Mouse (Mus musculus): Measurements from ENCODE around the gene Greb1. TPM values are rescaled to one million over a fixed set of nuclear protein-coding genes. Genes with fewer than 3 reads are reported as not detected.

Greb1 gene
- total RNA-seq, 2 experiments from 2014 or later: 0.55 to 0.74 TPM

DNA sequence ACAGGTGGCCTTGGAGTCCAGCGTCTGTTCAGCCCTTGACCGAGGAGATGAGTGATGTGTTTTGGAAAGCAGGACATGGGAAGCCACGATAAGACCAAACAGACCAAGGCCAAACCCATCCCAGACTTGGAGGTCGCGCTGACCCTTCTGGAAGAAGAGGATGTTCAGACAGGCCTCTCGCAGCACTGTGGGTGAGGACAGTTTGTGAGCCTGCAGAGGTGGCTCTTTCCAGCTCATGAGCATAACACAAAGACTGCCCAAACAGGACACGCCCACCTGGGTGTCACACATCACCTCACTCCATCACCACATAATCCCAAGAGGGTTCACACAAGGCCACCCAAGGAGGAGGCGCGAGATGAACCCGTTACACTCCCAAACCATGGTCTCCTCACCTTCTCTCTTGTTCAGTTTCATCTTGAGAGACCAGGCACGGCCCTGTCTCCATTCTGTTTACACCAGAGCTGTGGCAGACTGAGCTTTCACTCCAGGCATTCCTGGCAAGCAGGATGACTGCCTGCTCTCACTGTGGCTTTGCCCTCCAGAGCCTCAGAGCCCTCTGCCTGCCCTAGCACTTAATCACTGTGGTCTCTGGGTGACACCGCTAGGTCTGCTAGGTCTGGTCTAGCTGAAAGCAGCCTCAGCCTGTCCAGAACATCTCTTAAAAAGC, 35.8 kb downstream of the Greb1 start:
- no peak for DNase-seq
- intact Hi-C loops (cut with DNase I): no loop called here

GRCm38 (mm10) chr12:16763649-16764422, 36.9 kb downstream of the Greb1 start:
- no peak for DNase-seq
- intact Hi-C loops (cut with DNase I): no loop called here

DNA sequence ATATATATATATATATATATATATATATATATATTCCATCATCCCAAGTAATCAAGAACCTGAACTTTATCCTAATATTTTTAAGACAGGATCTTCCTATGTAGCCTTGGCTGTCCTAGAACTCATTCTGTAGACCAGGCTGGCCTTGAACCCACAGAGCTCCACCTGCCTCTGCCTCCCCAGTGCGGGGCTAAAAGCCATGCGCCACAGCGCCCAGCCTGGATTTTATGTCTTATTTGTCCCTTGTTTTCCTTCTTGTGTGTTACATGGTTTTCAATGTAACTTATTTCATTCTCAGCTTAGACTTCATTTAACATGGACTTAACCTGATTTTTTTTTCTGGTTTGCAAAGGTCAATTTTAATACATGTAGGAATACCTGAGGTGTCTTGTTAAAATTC, 39.2 kb downstream of the Greb1 start:
- intact Hi-C loops (cut with DNase I): no loop called here
- DNase-seq: no peak

GRCm38 (mm10) chr12:16760246-16760645, 40.4 kb downstream of the Greb1 start:
- peak; percentile 28 to 35 for DNase-seq
- intact Hi-C loops (cut with DNase I): no loop called here

DNA sequence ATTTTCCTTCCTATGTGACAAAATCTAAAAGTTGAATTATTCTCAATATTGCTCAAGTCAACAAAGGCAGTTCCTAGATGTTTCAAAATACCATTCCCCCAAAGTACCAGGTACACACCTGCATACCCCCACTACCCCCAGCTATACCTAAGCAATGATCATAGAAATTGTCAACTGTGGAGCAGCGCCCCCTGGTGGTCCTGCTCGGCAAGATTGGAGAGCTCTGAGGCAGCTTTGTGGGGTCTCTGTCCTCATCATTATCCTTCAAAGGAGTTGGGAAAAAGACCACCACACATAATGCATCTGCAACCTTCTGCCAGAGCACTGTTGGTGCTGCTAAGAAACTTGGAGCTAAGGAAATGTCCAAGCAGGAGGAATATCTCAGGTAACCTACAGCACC, 46.4 kb downstream of the Greb1 start:
- DNase-seq: peak; percentile 35 to 65
- intact Hi-C loops (cut with DNase I): loop anchor here (1.0 to 5.0 kb wide), 3 partner anchors 35 to 186 kb away; no protein-coding TSS in a partner anchor

GRCm38 (mm10) chr12:16753555-16753954, 47.1 kb downstream of the Greb1 start:
- DNase-seq: no peak
- intact Hi-C loops (cut with DNase I): loop anchor here (5.0 kb wide), 1 partner anchor 86 kb away; no protein-coding TSS in a partner anchor

DNA sequence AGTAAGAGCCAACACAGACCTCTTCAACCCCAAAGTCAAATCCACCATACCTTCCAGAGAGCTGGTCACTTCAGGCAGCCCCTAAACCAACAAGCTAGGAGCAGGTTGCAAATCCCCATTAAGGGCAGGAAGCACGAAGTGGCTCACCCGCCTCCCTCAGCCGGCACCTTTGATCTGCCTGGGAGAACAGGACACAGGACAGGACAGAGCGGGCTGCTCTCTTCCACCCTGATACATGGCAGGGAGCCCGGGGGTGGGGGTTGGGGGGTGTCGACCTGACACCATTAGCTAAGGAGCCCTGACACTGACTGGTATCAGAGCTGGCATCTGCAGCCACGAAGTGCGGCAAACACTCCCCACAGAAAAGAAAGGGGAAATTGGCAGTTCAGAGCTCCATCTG, 47.6 kb downstream of the Greb1 start:
- intact Hi-C loops (cut with DNase I): loop anchor here (5.0 kb wide), 1 partner anchor 86 kb away; no protein-coding TSS in a partner anchor
- DNase-seq: no peak

- intact Hi-C loops (cut with DNase I): loop anchor here (5.0 kb wide), 1 partner anchor 85 kb away; no protein-coding TSS in a partner anchor
- no peak for DNase-seq
Observed at GRCm38 (mm10) chr12:16752236-16752840, 48.3 kb downstream of the Greb1 start.

DNA sequence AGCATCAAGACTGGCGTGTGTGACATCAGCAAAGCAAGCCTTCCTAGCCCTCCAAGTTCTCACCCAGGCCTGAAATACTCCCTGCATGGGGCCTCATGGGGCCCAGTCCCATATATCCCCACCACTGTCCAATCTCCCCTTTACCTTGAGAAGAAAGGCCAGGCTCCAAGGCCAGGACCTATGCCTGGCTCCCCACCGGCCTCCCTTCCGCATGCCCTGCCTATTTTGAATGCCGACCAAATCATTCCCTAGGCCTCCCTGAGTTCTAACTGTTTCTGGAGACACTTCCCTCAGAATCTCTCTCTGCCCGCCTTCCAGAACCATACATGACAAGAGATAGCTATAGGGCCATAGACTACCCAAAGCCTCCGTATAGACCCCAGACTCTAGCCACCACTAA, 49.1 kb downstream of the Greb1 start:
- intact Hi-C loops (cut with DNase I): loop anchor here (5.0 kb wide), 1 partner anchor 84 kb away; no protein-coding TSS in a partner anchor
- no peak for DNase-seq

DNA sequence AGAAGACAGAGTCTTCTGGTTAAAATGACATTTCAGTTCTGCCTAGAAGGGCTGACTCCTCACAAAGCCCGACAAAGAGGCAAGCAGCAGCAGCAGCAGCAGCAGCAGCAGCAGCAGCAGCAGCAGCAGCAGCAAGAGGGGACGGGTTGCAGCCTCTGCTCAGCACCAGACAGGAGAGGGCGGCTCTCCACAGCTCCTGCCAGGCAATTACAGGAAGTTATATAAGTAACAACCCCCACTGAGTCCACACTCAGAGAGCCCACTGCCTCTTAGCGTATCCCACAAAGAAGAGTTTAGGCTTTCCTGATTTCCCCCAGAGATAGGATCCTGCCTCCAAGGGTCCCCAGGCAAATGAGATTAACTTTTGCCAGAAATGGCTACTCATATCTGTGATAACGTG, 60.6 kb downstream of the Greb1 start:
- intact Hi-C loops (cut with DNase I): no loop called here
- DNase-seq: no peak

DNA sequence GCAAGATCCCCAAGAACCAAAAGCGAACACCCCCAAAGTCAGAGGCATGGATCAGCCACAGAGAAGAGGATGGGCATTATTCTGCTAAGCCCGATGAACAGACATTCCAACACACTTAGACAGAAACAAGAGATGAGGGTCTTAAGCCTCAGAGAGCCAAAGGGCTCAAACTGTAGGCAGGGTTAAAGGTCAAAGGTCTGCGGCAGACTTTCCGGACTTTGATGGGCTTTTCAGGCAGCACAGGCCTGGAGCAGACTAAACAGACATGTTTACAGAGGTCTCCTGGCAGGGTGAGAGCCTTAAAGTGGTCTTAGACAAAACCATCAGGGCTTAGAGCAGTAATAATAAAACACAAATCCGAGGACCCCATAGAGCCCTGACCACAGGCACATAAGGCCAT, 63.4 kb downstream of the Greb1 start:
- intact Hi-C loops (cut with DNase I): no loop called here
- no peak for DNase-seq

DNA sequence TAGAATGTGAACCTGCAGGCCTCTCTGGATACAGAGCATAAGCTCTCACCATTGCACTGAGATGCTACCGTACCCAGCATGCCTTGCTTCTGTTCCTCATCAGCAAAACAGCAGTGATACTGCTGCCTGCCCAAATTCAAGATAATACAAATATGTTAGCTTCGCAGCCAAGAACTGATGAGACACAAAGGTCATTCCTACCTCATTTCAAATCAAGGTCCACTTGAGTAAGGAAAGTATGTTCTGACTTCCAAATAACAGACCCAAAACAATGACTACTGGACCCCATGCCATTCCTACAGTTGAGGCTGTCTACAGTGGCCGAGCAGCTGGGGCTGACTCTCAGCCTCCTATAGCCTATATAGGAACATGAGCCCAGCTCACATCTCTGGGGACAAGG, 66.0 kb downstream of the Greb1 start:
- intact Hi-C loops (cut with DNase I): no loop called here
- DNase-seq: no peak

GRCm38 (mm10) chr12:16734009-16734408, 66.7 kb downstream of the Greb1 start:
- intact Hi-C loops (cut with DNase I): no loop called here

GRCm38 (mm10) chr12:16731121-16731741, 69.5 kb downstream of the Greb1 start:
- intact Hi-C loops (cut with DNase I): no loop called here
- DNase-seq: peak; percentile 52 to 66

More at GRCm38 (mm10) chr12:16734009-16734408, 66.7 kb downstream of the Greb1 start:
- DNase-seq: no peak

GRCm38 (mm10) chr12:16730196-16730595, 70.5 kb downstream of the Greb1 start:
- DNase-seq: no peak
- intact Hi-C loops (cut with DNase I): no loop called here

DNA sequence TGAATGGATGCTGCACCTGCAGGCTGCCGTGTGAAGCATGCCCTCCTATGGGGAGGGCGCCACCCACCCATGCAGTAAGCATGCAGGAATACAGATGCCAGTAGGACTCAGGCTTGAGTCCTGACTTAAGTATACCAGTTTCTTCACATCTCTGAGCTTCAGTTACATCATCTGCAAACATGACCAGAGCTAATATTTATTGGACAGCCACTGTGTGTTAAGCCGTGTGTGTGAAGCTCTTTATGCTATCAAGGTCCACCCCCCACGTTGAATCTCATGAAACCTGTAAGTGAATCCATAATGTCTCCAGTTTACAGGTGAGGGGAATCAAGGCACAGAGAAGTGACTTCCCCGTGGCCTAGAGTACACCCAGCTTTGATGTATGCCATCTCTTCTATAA, 72.5 kb downstream of the Greb1 start:
- no peak for DNase-seq
- intact Hi-C loops (cut with DNase I): no loop called here

DNA sequence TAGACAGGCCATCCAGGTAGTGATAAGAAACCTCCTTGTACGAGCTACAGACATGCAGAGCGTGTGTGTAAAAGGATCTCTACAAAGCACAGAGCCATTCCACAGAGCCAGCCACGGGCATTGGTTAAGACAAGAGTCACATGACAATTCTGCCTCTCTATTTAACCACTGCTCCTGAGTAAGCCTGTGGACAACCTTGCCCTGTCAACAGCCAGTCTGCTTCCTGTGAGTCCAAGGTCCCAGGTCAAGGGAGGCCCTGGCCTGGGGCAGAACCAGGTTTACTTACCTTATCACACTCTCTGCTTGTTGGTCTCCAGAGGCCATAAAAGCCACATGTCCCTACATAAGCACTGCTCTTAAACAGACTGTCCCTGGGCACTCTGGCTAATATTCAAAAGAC, 74.5 kb downstream of the Greb1 start:
- DNase-seq: no peak
- intact Hi-C loops (cut with DNase I): no loop called here

GRCm38 (mm10) chr12:16723601-16724000, 77.1 kb downstream of the Greb1 start:
- peak in 1 of 2 experiments; percentile 17 for DNase-seq
- intact Hi-C loops (cut with DNase I): no loop called here

DNA sequence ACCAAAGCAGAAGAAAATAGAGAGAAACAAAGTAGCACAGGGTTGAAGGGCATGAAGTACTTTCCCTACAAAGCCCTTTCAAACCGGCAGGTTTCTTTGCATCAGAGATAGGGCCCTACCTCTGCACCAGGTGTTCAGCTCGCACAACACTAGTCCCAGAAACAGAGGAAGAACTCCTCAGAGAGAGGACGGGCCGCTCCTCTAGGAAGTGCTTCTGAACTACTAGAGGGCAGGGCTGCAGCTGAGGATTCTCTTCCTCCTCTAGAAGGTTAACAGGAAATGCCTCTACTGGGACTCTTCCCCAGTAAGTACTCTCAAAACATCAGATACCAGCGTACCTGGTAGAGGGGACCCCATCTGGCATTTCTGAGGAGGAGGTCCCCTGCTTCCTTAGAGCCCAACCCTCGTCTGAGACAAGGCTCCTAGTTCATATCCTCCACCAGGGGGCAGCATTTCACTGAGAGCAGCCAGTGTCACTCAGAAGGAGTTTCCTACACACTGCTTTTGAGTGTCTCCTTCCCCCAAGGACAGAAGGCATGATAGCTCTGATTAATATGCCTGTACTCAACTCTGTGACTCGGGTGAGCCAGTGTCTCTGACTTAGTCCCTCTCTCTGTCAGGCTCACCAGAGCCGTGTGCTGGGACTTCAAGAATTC, 81.9 kb downstream of the Greb1 start:
- peak; percentile 53 to 75 for DNase-seq
- intact Hi-C loops (cut with DNase I): loop anchor here (1.0 to 5.0 kb wide), 3 partner anchors 36 to 294 kb away; partner anchors contain the start of gene 2410004P03Rik

GRCm38 (mm10) chr12:16717653-16718052, 83.0 kb downstream of the Greb1 start:
- peak; percentile 29 to 62 for DNase-seq
- intact Hi-C loops (cut with DNase I): loop anchor here (1.0 to 5.0 kb wide), 3 partner anchors 88 to 295 kb away; partner anchors contain the start of gene 2410004P03Rik

All from heart, postnatal 10 days (tissue).